Mouse (Mus musculus) neural tube, embryonic 11.5 days (tissue): Measurements from ENCODE around the gene Lcat. TPM values are rescaled to one million over a fixed set of nuclear protein-coding genes. Genes with fewer than 3 reads are reported as not detected.

Experiments used
- ATAC-seq: fragments of 200-750 bp; cut with Nextera tagmentation; 2 replicates; pipeline ENCODE4 v1.8.0; 2017; ENCODE audit warnings: moderate number of reproducible peaks, mild to moderate bottlenecking, moderate TSS enrichment, moderate library complexity; ENCODE audit not compliant: insufficient read depth, low FRiP score, low TSS enrichment
- DNase-seq: peaks from one replicate; pipeline ENCODE4 v3.0.0-alpha.2; 2015; ENCODE audit warnings: low spot score
- H3K27ac ChIP-seq: fragments of 300-500 bp; sonication (generic); 2 replicates; pipeline ENCODE4 v1.5.1; 2014; ENCODE audit warnings: low read depth, mild to moderate bottlenecking, low read length
- H3K27me3 ChIP-seq: fragments of 300-500 bp; sonication (generic); 2 replicates; pipeline ENCODE4 v1.6.1; 2014; ENCODE audit warnings: mild to moderate bottlenecking, low read length, mixed read lengths; ENCODE audit not compliant: control insufficient read depth, insufficient read depth
- H3K36me3 ChIP-seq: fragments of 300-500 bp; sonication (generic); 2 replicates; pipeline ENCODE4 v1.6.1; 2014; ENCODE audit warnings: mild to moderate bottlenecking, low read length, moderate library complexity, mixed read lengths; ENCODE audit not compliant: control insufficient read depth, insufficient read depth
- H3K4me1 ChIP-seq: fragments of 300-500 bp; sonication (generic); 2 replicates; pipeline ENCODE4 v1.6.1; 2014; ENCODE audit warnings: low read length, mixed read lengths; ENCODE audit not compliant: control insufficient read depth, insufficient read depth
- H3K4me2 ChIP-seq: fragments of 300-500 bp; sonication (generic); 2 replicates; pipeline ENCODE4 v1.6.1; 2014; ENCODE audit warnings: low read depth, mild to moderate bottlenecking, moderate library complexity
- H3K4me3 ChIP-seq: fragments of 300-500 bp; sonication (generic); 2 replicates; pipeline ENCODE4 v1.5.1; 2014; ENCODE audit warnings: low read depth, low read length
- H3K9ac ChIP-seq: fragments of 300-500 bp; sonication (generic); 2 replicates; pipeline ENCODE4 v1.6.1; 2014; ENCODE audit warnings: mild to moderate bottlenecking, low read length
- H3K9me3 ChIP-seq: fragments of 300-500 bp; sonication (generic); 2 replicates; pipeline ENCODE4 v1.6.1; 2016; ENCODE audit warnings: low read length; ENCODE audit not compliant: control insufficient read depth
- WGBS: fragments of 180-500 bp; shearing (Covaris S2); extraction: QIAGEN DNeasy Blood & Tissue Kit; methylation state at CpG from one replicate; pipeline ENCODE4 v1.1.7; 2014; 5-methylcytosine and 5-hydroxymethylcytosine counted together
- polyA plus RNA-seq: library from polyadenylated mRNA; unstranded; fragments of >200 nt; fragmentation: Nextera tagmentation; extraction: Ambion mirVana; gene quantifications from 2 replicates; pipeline ENCODE4 v1.2.1, GENCODE M21; 2014

The Lcat gene
- polyA plus RNA-seq, 1 experiment from 2014 or later: 0.50 TPM

GRCm38 (mm10) chr8:105959350-105959749, 16.2 kb upstream of the Lcat start:
- DNase-seq (no peak), ATAC-seq (no peak)
- no peaks in the 10 kb centered on the region for H3K4me1 ChIP-seq
- 94% methylated on average over 7 of the region's 7 CpGs for WGBS
- no peaks in the 10 kb centered on the region for H3K9me3 ChIP-seq
- H3K9ac ChIP-seq: no peak overlapping the region
- no peaks in the 10 kb centered on the region for H3K27me3 ChIP-seq
- H3K36me3 ChIP-seq: no peaks in the 10 kb centered on the region
- H3K4me2 ChIP-seq: no peak overlapping the region
- H3K4me3 ChIP-seq: no peak overlapping the region
- H3K27ac ChIP-seq: no peak overlapping the region

GRCm38 (mm10) chr8:105957813-105958212, 14.6 kb upstream of the Lcat start:
- H3K9me3 ChIP-seq: no peaks in the 10 kb centered on the region
- H3K27me3 ChIP-seq: no peaks in the 10 kb centered on the region
- ATAC-seq (no peak), DNase-seq (no peak)
- no peak overlapping the region for H3K4me3 ChIP-seq
- H3K4me2 ChIP-seq: no peak overlapping the region
- H3K4me1 ChIP-seq: no peaks in the 10 kb centered on the region
- no peak overlapping the region for H3K27ac ChIP-seq
- WGBS: 82% methylated on average over 3 of the region's 4 CpGs
- no peaks in the 10 kb centered on the region for H3K36me3 ChIP-seq
- no peak overlapping the region for H3K9ac ChIP-seq

- H3K9me3 ChIP-seq: no peaks in the 10 kb centered on the region
- H3K9ac ChIP-seq: no peak overlapping the region
- no peak for DNase-seq
- H3K4me1 ChIP-seq: no peaks in the 10 kb centered on the region
- no peaks in the 10 kb centered on the region for H3K36me3 ChIP-seq
- no peak overlapping the region for H3K27ac ChIP-seq
- no peak for ATAC-seq
- H3K4me3 ChIP-seq: no peak overlapping the region
- H3K4me2 ChIP-seq: no peak overlapping the region
- H3K27me3 ChIP-seq: no peaks in the 10 kb centered on the region
- 94% methylated on average over 4 of the region's 4 CpGs for WGBS
Observed at GRCm38 (mm10) chr8:105956556-105956955, 13.4 kb upstream of the Lcat start.

- H3K4me3 ChIP-seq: no peak overlapping the region
- no peaks in the 10 kb centered on the region; the same call in 1 of the 2 replicates for H3K36me3 ChIP-seq
- no peaks in the 10 kb centered on the region for H3K4me1 ChIP-seq
- DNase-seq (no peak), ATAC-seq (no peak)
- 65% methylated on average over 7 of the region's 7 CpGs for WGBS
- H3K27ac ChIP-seq: no peak overlapping the region
- H3K27me3 ChIP-seq: no peaks in the 10 kb centered on the region
- H3K4me2 ChIP-seq: no peak overlapping the region
- H3K9ac ChIP-seq: no peak overlapping the region
- H3K9me3 ChIP-seq: no peaks in the 10 kb centered on the region
Observed at GRCm38 (mm10) chr8:105951057-105951659, 8.0 kb upstream of the Lcat start.

- DNase-seq: no peak
- H3K4me2 ChIP-seq: no peak overlapping the region
- no peaks in the 10 kb centered on the region for H3K4me1 ChIP-seq
- H3K27ac ChIP-seq: no peak overlapping the region
- no peak overlapping the region for H3K9ac ChIP-seq
- H3K36me3 ChIP-seq: peaks cover 5% of the 10 kb centered on the region
- no peak for ATAC-seq
- H3K9me3 ChIP-seq: no peaks in the 10 kb centered on the region
- no peaks in the 10 kb centered on the region for H3K27me3 ChIP-seq
- H3K4me3 ChIP-seq: no peak overlapping the region
- WGBS: 93% methylated on average over 10 of the region's 10 CpGs
Observed at GRCm38 (mm10) chr8:105949350-105949749, 6.2 kb upstream of the Lcat start.

GRCm38 (mm10) chr8:105942542-105942941, 640 bp downstream of the Lcat start:
- H3K4me2 ChIP-seq: no peak overlapping the region
- peaks cover 4% of the 10 kb centered on the region; the same call in 1 of the 2 replicates for H3K4me1 ChIP-seq
- 100% methylated on average over 5 of the region's 5 CpGs for WGBS
- no peak overlapping the region for H3K4me3 ChIP-seq
- no peak overlapping the region for H3K27ac ChIP-seq
- ATAC-seq (no peak), DNase-seq (no peak)
- H3K9ac ChIP-seq: no peak overlapping the region
- H3K27me3 ChIP-seq: no peaks in the 10 kb centered on the region
- no peaks in the 10 kb centered on the region for H3K9me3 ChIP-seq
- H3K36me3 ChIP-seq: peaks cover 5% of the 10 kb centered on the region

GRCm38 (mm10) chr8:105942026-105942425, 1.2 kb downstream of the Lcat start:
- H3K4me1 ChIP-seq: peaks cover 4% of the 10 kb centered on the region; the same call in 1 of the 2 replicates
- H3K27ac ChIP-seq: no peak overlapping the region
- H3K4me3 ChIP-seq: no peak overlapping the region
- 96% methylated on average over 11 of the region's 11 CpGs for WGBS
- ATAC-seq (no peak), DNase-seq (no peak)
- H3K9ac ChIP-seq: no peak overlapping the region
- H3K9me3 ChIP-seq: no peaks in the 10 kb centered on the region
- peaks cover 5% of the 10 kb centered on the region for H3K36me3 ChIP-seq
- no peak overlapping the region for H3K4me2 ChIP-seq
- no peaks in the 10 kb centered on the region for H3K27me3 ChIP-seq

- H3K36me3 ChIP-seq: no peaks in the 10 kb centered on the region
- 43% methylated on average over 4 of the region's 4 CpGs for WGBS
- peaks cover 10% of the 10 kb centered on the region for H3K4me1 ChIP-seq
- H3K9me3 ChIP-seq: no peaks in the 10 kb centered on the region
- peak within 1 kb of the TSS; percentile 74 for H3K4me3 ChIP-seq
- peak within 1 kb of the TSS; percentile 97 for H3K4me2 ChIP-seq
- H3K27ac ChIP-seq: peak within 1 kb of the TSS; percentile 83
- no peak for DNase-seq
- peak within 1 kb of the TSS; percentile 79 for H3K9ac ChIP-seq
- no peak for ATAC-seq
- no peaks in the 10 kb centered on the region for H3K27me3 ChIP-seq
Observed at GRCm38 (mm10) chr8:105938306-105938669, 4.9 kb downstream of the Lcat start, which contains the start of gene Psmb10. Gene Psmb10, minus strand, starts transcription at chr8:105938444.

GRCm38 (mm10) chr8:105937496-105938305, 5.5 kb downstream of the Lcat start:
- Histone ChIP-seq H3K9me3 (no peaks in the 10 kb centered on the region), H3K4me3 (peak overlapping the region; percentile 74), H3K27me3 (no peaks in the 10 kb centered on the region), H3K36me3 (no peaks in the 10 kb centered on the region), H3K4me2 (peak overlapping the region; percentile 97), H3K9ac (peak overlapping the region; percentile 79), H3K27ac (peak overlapping the region; percentile 83), H3K4me1 (peaks cover 10% of the 10 kb centered on the region)
- WGBS: under 1% methylated on average over 33 of the region's 33 CpGs
- peak; percentile 51 for DNase-seq
- peak; percentile 59 for ATAC-seq
